In the genomic region with DNA sequence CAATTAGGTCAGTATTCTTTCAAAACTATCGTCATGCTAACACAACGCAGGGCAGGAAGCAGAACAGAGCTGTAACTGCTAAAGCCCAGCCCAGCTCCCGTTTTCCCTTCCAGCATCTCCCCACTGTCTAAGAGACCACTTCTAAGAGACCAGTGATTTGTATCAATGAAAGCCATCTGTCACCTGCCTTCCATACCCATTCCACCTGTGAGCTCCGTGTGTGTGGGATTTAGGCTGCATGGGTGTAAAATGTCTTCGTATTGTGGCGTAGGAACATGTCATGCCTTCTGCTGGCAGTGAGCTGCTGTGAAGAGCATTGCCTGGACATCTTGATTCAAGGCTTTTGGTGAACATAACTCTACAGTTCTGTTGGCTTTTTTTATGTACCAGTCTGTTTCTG, we compare ENCODE assay signal across 12 mouse cellular contexts.
"Had no signal": no experiment of that assay in that cellular context is flagged by ENCODE, and none has a peak within 500 bp of the region (broad histone marks: within the 10 kb centered on the region; RNA-seq: fewer than 3 reads in every experiment).

No protein-coding gene starts in this region.

- ATAC-seq: liver, embryonic 12.5 days; midbrain, embryonic 16.5 days had no signal

- H3K4me3 ChIP-seq: left cerebral cortex, adult 2 months; limb, embryonic 10.5 days; liver, embryonic 12.5 days; lung, embryonic 15.5 days; midbrain, embryonic 12.5 days; neural tube, embryonic 15.5 days had no signal

- H3K9ac ChIP-seq: liver, embryonic 12.5 days; lung, embryonic 15.5 days; midbrain, embryonic 12.5 days; neural tube, embryonic 15.5 days had no signal

- H3K36me3 ChIP-seq: limb, embryonic 10.5 days; liver, embryonic 12.5 days; lung, embryonic 15.5 days; midbrain, embryonic 12.5 days; neural tube, embryonic 15.5 days had no signal

- H3K4me2 ChIP-seq: liver, embryonic 12.5 days; lung, embryonic 15.5 days; midbrain, embryonic 12.5 days; neural tube, embryonic 15.5 days had no signal

- H3K9me3 ChIP-seq: limb, embryonic 10.5 days; liver, embryonic 12.5 days; lung, embryonic 15.5 days; midbrain, embryonic 12.5 days; neural tube, embryonic 15.5 days had no signal

- DNase-seq: kidney, adult 11 months; kidney, adult 9 months; kidney, postnatal 10 days; kidney, postnatal 4 days had no signal

- H3K27ac ChIP-seq: left cerebral cortex, adult 2 months; limb, embryonic 10.5 days; liver, embryonic 12.5 days; lung, embryonic 15.5 days; midbrain, embryonic 12.5 days; neural tube, embryonic 15.5 days; stomach, postnatal 0 days had no signal

- H3K27me3 ChIP-seq: liver, embryonic 12.5 days; lung, embryonic 15.5 days; midbrain, embryonic 12.5 days; neural tube, embryonic 15.5 days had no signal
